Mouse (Mus musculus) neural tube, embryonic 13.5 days (tissue): ENCODE results near the gene Tmem199. TPM values are rescaled to one million over a fixed set of nuclear protein-coding genes. Genes with fewer than 3 reads are reported as not detected.
"Not testable (repeated sequence)": the region's sequence is repeated elsewhere in the genome, so short reads cannot be mapped to it uniquely, and the experiment has no call there.

Experiments used
- ATAC-seq: fragments of 200-750 bp; cut with Nextera tagmentation; 2 replicates; pipeline ENCODE4 v1.8.0; 2017; ENCODE audit warnings: low read depth, mild to moderate bottlenecking, moderate TSS enrichment, moderate library complexity
- H3K27ac ChIP-seq: fragments of 300-500 bp; sonication (generic); replicated peaks from 2 replicates; pipeline ENCODE4 v1.5.1; 2015; ENCODE audit warnings: moderate library complexity, mild to moderate bottlenecking, inconsistent platforms
- H3K27me3 ChIP-seq: fragments of 300-500 bp; sonication (generic); 2 replicates; pipeline ENCODE4 v1.6.1; 2015; ENCODE audit warnings: mild to moderate bottlenecking, inconsistent platforms
- H3K36me3 ChIP-seq: fragments of 300-500 bp; sonication (generic); 2 replicates; pipeline ENCODE4 v1.6.1; 2015; ENCODE audit warnings: mild to moderate bottlenecking, inconsistent platforms
- H3K4me1 ChIP-seq: fragments of 300-500 bp; sonication (generic); replicated peaks from 2 replicates; pipeline ENCODE4 v1.6.1; 2015; ENCODE audit warnings: inconsistent platforms
- H3K4me2 ChIP-seq: fragments of 300-500 bp; sonication (generic); 2 replicates; pipeline ENCODE4 v1.6.1; 2015; ENCODE audit warnings: inconsistent platforms, mild to moderate bottlenecking, moderate library complexity
- H3K4me3 ChIP-seq: fragments of 300-500 bp; sonication (generic); 2 replicates; pipeline ENCODE4 v1.5.1; 2015; ENCODE audit warnings: mild to moderate bottlenecking, inconsistent platforms
- H3K9ac ChIP-seq: fragments of 300-500 bp; sonication (generic); 2 replicates; pipeline ENCODE4 v1.6.1; 2015; ENCODE audit warnings: moderate library complexity, mild to moderate bottlenecking, inconsistent platforms
- H3K9me3 ChIP-seq: fragments of 300-500 bp; sonication (generic); 2 replicates; pipeline ENCODE4 v1.6.1; 2016; ENCODE audit warnings: inconsistent platforms
- WGBS: fragments of 180-500 bp; shearing (Covaris S2); methylation state at CpG from one replicate; pipeline ENCODE4 v1.1.7; 2015; 5-methylcytosine and 5-hydroxymethylcytosine counted together
- polyA plus RNA-seq: library from polyadenylated mRNA; unstranded; fragments of >200 nt; fragmentation: Nextera tagmentation; extraction: Ambion mirVana; gene quantifications from 2 replicates; pipeline ENCODE4 v1.2.1, GENCODE M21; 2015

Gene Tmem199
- polyA plus RNA-seq, 1 experiment from 2014 or later, result 101 TPM

- Histone ChIP-seq H3K36me3 (peaks cover 49% of the 10 kb centered on the region), H3K27me3 (no peaks in the 10 kb centered on the region), H3K9ac (no peak overlapping the region), H3K4me2 (no peak overlapping the region), H3K9me3 (no peaks in the 10 kb centered on the region), H3K4me3 (no peak overlapping the region), H3K27ac (no peak overlapping the region), H3K4me1 (peaks cover 17% of the 10 kb centered on the region)
- WGBS, result 90% methylated on average over 7 of the region's 7 CpGs
- no peak for ATAC-seq
Measured at GRCm38 (mm10) chr11:78544449-78545111, 32.6 kb upstream of the Tmem199 start.

- Histone ChIP-seq H3K36me3 (peaks cover 57% of the 10 kb centered on the region), H3K27me3 (no peaks in the 10 kb centered on the region), H3K9ac (no peak overlapping the region), H3K4me2 (no peak overlapping the region), H3K9me3 (no peaks in the 10 kb centered on the region), H3K27ac (no peak overlapping the region), H3K4me1 (peaks cover 16% of the 10 kb centered on the region), H3K4me3 (no peak overlapping the region)
- 92% methylated on average over 3 of the region's 3 CpGs for WGBS
- ATAC-seq, result no peak
Measured at GRCm38 (mm10) chr11:78540358-78540757, 28.4 kb upstream of the Tmem199 start.

- 2% methylated on average over 14 of the region's 14 CpGs for WGBS
Measured at GRCm38 (mm10) chr11:78536690-78537084, 24.7 kb upstream of the Tmem199 start.

GRCm38 (mm10) chr11:78536080-78536689 is 24.2 kb upstream of the Tmem199 start, which contains the start of the genes Tnfaip1 and Ift20:
Tnfaip1 (minus strand) TSS chr11:78536332.
Ift20 (plus strand) TSS chr11:78536361.
- H3K9ac ChIP-seq, result peak within 1 kb of the TSS; percentile 90
- H3K4me3 ChIP-seq, result peak within 1 kb of the TSS; percentile 83
- H3K27ac ChIP-seq, result peak within 1 kb of the TSS; percentile 93
- H3K9me3 ChIP-seq, result no peaks in the 10 kb centered on the region
- peaks cover 27% of the 10 kb centered on the region for H3K36me3 ChIP-seq
- peaks cover 34% of the 10 kb centered on the region for H3K4me1 ChIP-seq
- under 1% methylated on average over 52 of the region's 52 CpGs for WGBS
- H3K4me2 ChIP-seq, result peak within 1 kb of the TSS; percentile 87
- H3K27me3 ChIP-seq, result no peaks in the 10 kb centered on the region
- peak; percentile 98 for ATAC-seq

More at GRCm38 (mm10) chr11:78536690-78537084, 24.7 kb upstream of the Tmem199 start:
- Histone ChIP-seq H3K27me3 (no peaks in the 10 kb centered on the region), H3K9ac (peak overlapping the region; percentile 90), H3K4me3 (peak overlapping the region; percentile 83), H3K27ac (peak overlapping the region; percentile 90), H3K9me3 (no peaks in the 10 kb centered on the region), H3K36me3 (peaks cover 30% of the 10 kb centered on the region), H3K4me2 (peak overlapping the region; percentile 87), H3K4me1 (peaks cover 34% of the 10 kb centered on the region)
- no peak; the same call in 1 of the 2 replicates for ATAC-seq

GRCm38 (mm10) chr11:78535376-78536079 is 23.6 kb upstream of the Tmem199 start:
- ATAC-seq, result peak; percentile 29
- Histone ChIP-seq H3K36me3 (peaks cover 21% of the 10 kb centered on the region), H3K4me1 (peaks cover 34% of the 10 kb centered on the region), H3K9ac (peak overlapping the region; percentile 87), H3K4me2 (peak overlapping the region; percentile 87), H3K27me3 (no peaks in the 10 kb centered on the region), H3K4me3 (peak overlapping the region; percentile 83), H3K27ac (peak overlapping the region; percentile 93), H3K9me3 (no peaks in the 10 kb centered on the region)
- WGBS, result under 1% methylated on average over 23 of the region's 23 CpGs

- peak overlapping the region; percentile 87 for H3K4me2 ChIP-seq
- peaks cover 34% of the 10 kb centered on the region for H3K4me1 ChIP-seq
- no peaks in the 10 kb centered on the region for H3K9me3 ChIP-seq
- H3K4me3 ChIP-seq, result peak overlapping the region; percentile 83
- peaks cover 19% of the 10 kb centered on the region for H3K36me3 ChIP-seq
- WGBS, result 93% methylated on average over 4 of the region's 4 CpGs
- no peaks in the 10 kb centered on the region for H3K27me3 ChIP-seq
- H3K27ac ChIP-seq, result no peak overlapping the region
- ATAC-seq, result no peak
- H3K9ac ChIP-seq, result peak overlapping the region; percentile 87
Measured at GRCm38 (mm10) chr11:78534516-78534915, 22.5 kb upstream of the Tmem199 start.

- not testable (repeated sequence) for H3K4me2 ChIP-seq, H3K4me3 ChIP-seq, ATAC-seq, H3K27ac ChIP-seq, H3K9ac ChIP-seq, H3K9me3 ChIP-seq, H3K27me3 ChIP-seq
- 92% methylated on average over 10 of the region's 10 CpGs for WGBS
- Histone ChIP-seq H3K36me3 (peaks cover 39% of the 10 kb centered on the region), H3K4me1 (peaks cover 19% of the 10 kb centered on the region)
Measured at GRCm38 (mm10) chr11:78531515-78531914, 19.5 kb upstream of the Tmem199 start.

GRCm38 (mm10) chr11:78531046-78531445 is 19.1 kb upstream of the Tmem199 start:
- Histone ChIP-seq H3K4me1 (peaks cover 19% of the 10 kb centered on the region), H3K4me3 (no peak overlapping the region), H3K4me2 (no peak overlapping the region), H3K36me3 (peaks cover 43% of the 10 kb centered on the region), H3K9ac (no peak overlapping the region), H3K9me3 (no peaks in the 10 kb centered on the region), H3K27ac (no peak overlapping the region; the same call in 1 of the 2 replicates), H3K27me3 (no peaks in the 10 kb centered on the region)
- WGBS, result 84% methylated on average over 6 of the region's 6 CpGs
- no peak for ATAC-seq

- Histone ChIP-seq H3K9ac (no peak overlapping the region), H3K4me2 (no peak overlapping the region), H3K9me3 (no peaks in the 10 kb centered on the region), H3K27me3 (no peaks in the 10 kb centered on the region), H3K27ac (no peak overlapping the region), H3K36me3 (peaks cover 54% of the 10 kb centered on the region), H3K4me1 (peaks cover 15% of the 10 kb centered on the region), H3K4me3 (no peak overlapping the region)
- no peak for ATAC-seq
- WGBS, result 93% methylated on average over 12 of the region's 12 CpGs
Measured at GRCm38 (mm10) chr11:78530001-78530400, 18.0 kb upstream of the Tmem199 start.

- peaks cover 9% of the 10 kb centered on the region; the same call in 1 of the 2 replicates for H3K4me1 ChIP-seq
- no peak overlapping the region for H3K4me2 ChIP-seq
- ATAC-seq, result no peak
- no peaks in the 10 kb centered on the region for H3K9me3 ChIP-seq
- WGBS, result 86% methylated on average over 9 of the region's 9 CpGs
- no peak overlapping the region for H3K9ac ChIP-seq
- H3K36me3 ChIP-seq, result peaks cover 67% of the 10 kb centered on the region
- no peak overlapping the region for H3K4me3 ChIP-seq
- H3K27me3 ChIP-seq, result no peaks in the 10 kb centered on the region
- H3K27ac ChIP-seq, result no peak overlapping the region
Measured at GRCm38 (mm10) chr11:78528714-78529113, 16.7 kb upstream of the Tmem199 start.

GRCm38 (mm10) chr11:78524838-78525237 is 12.9 kb upstream of the Tmem199 start:
- Histone ChIP-seq H3K36me3 (peaks cover 100% of the 10 kb centered on the region), H3K27ac (0 out of 2 replicates have a peak overlapping the region, but pooled peaks have one; percentile 5), H3K27me3 (no peaks in the 10 kb centered on the region), H3K9ac (no peak overlapping the region), H3K4me2 (no peak overlapping the region), H3K4me1 (peaks cover 4% of the 10 kb centered on the region; the same call in 1 of the 2 replicates), H3K9me3 (no peaks in the 10 kb centered on the region), H3K4me3 (no peak overlapping the region)
- ATAC-seq, result no peak
- WGBS, result 71% methylated on average over 2 of the region's 2 CpGs
